Mouse (Mus musculus) heart, embryonic 11.5 days (tissue): ENCODE results near the gene Tfr2. TPM values are rescaled to one million over a fixed set of nuclear protein-coding genes. Genes with fewer than 3 reads are reported as not detected.

ENCODE experiments used
- ATAC-seq: fragments of 200-750 bp; cut with Nextera tagmentation; replicated peaks from 2 replicates; pipeline ENCODE4 v1.8.0; 2017; ENCODE audit warnings: moderate library complexity; ENCODE audit not compliant: insufficient number of reproducible peaks, low FRiP score, low TSS enrichment
- H3K27ac ChIP-seq: fragments of 300-500 bp; sonication (generic); 2 replicates; pipeline ENCODE4 v1.5.1; 2014; ENCODE audit warnings: mild to moderate bottlenecking, low read depth, low read length
- H3K27me3 ChIP-seq: fragments of 300-500 bp; sonication (generic); 2 replicates; pipeline ENCODE4 v1.6.1; 2014; ENCODE audit warnings: mild to moderate bottlenecking, low read length, mixed read lengths; ENCODE audit not compliant: control insufficient read depth, insufficient read depth
- H3K36me3 ChIP-seq: fragments of 300-500 bp; sonication (generic); 2 replicates; pipeline ENCODE4 v1.6.1; 2014; ENCODE audit warnings: mild to moderate bottlenecking, low read length, moderate library complexity, mixed read lengths; ENCODE audit not compliant: control insufficient read depth, insufficient read depth
- H3K4me1 ChIP-seq: fragments of 300-500 bp; sonication (generic); 2 replicates; pipeline ENCODE4 v1.6.1; 2014; ENCODE audit warnings: low read length; ENCODE audit not compliant: control insufficient read depth, insufficient read depth
- H3K4me2 ChIP-seq: fragments of 300-500 bp; sonication (generic); 2 replicates; pipeline ENCODE4 v1.6.1; 2014; ENCODE audit warnings: mild to moderate bottlenecking, moderate library complexity
- H3K4me3 ChIP-seq: fragments of 300-500 bp; sonication (generic); 2 replicates; pipeline ENCODE4 v1.5.1; 2014; ENCODE audit warnings: low read depth, low read length
- H3K9ac ChIP-seq: fragments of 300-500 bp; sonication (generic); 2 replicates; pipeline ENCODE4 v1.6.1; 2014; ENCODE audit warnings: mild to moderate bottlenecking, low read depth, low read length, moderate library complexity
- H3K9me3 ChIP-seq: fragments of 300-500 bp; sonication (generic); replicated peaks from 2 replicates; pipeline ENCODE4 v1.6.1; 2016; ENCODE audit warnings: low read length; ENCODE audit not compliant: control insufficient read depth
- WGBS: fragments of 180-500 bp; shearing (Covaris S2); extraction: QIAGEN DNeasy Blood & Tissue Kit; methylation state at CpG from one replicate; pipeline ENCODE4 v1.1.7; 2014; ENCODE audit not compliant: insufficient replicate concordance; 5-methylcytosine and 5-hydroxymethylcytosine counted together
- polyA plus RNA-seq: library from polyadenylated mRNA; unstranded; fragments of >200 nt; fragmentation: Nextera tagmentation; extraction: Ambion mirVana; gene quantifications from 2 replicates; pipeline ENCODE4 v1.2.1, GENCODE M21; 2014

The Tfr2 gene
- polyA plus RNA-seq, 1 experiment from 2014 or later, result 3.5 TPM

DNA sequence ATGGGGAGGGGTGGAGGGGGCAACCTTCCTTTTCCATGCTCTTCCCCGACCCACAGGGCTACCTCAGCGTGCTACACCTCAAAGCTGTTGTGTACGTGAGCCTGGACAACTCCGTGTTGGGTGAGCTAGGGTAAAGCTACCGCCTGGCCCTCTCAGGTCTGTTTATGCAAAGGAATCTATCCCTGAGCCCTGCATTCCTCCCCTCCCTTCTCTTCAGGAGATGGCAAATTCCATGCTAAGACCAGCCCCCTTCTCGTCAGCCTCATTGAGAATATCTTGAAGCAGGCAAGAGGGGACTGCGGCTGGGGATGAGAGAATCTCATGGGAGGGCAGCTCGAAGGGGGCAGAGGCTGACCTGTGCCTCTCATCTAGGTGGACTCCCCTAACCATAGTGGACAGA lies 13.1 kb downstream of the Tfr2 start:
- WGBS, result 22% methylated on average over 8 of the region's 8 CpGs
- ATAC-seq, result no peak
- peaks cover 5% of the 10 kb centered on the region; the same call in 1 of the 2 replicates for H3K4me1 ChIP-seq
- no peaks in the 10 kb centered on the region for H3K9me3 ChIP-seq
- no peaks in the 10 kb centered on the region for H3K36me3 ChIP-seq
- H3K27me3 ChIP-seq, result peaks cover 24% of the 10 kb centered on the region
- H3K9ac ChIP-seq, result no peak overlapping the region
- no peak overlapping the region for H3K27ac ChIP-seq
- H3K4me2 ChIP-seq, result no peak overlapping the region; the same call in 1 of the 2 replicates
- no peak overlapping the region for H3K4me3 ChIP-seq

DNA sequence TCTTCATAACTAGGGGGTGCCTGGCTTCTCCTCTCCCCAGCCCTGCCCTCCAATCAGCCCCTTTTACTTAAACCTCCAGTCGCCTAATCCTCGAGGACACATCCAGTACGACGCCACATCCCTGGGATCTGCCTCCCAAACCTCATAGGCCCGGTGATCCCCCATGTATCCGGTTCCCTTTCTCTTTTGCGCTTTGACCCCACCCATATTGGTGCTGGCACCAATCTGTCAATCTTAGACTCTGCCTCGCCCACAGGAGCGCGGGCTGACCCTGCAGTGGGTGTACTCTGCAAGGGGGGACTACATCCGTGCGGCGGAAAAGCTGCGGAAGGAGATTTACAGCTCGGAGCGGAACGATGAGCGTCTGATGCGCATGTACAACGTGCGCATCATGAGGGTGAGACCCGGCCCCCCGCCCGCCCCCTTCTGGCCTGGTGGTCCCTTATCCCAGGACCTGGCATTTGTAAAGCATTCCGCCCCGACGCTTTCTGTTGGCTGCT lies 14.1 kb downstream of the Tfr2 start:
- no peaks in the 10 kb centered on the region for H3K36me3 ChIP-seq
- H3K4me1 ChIP-seq, result peaks cover 5% of the 10 kb centered on the region; the same call in 1 of the 2 replicates
- WGBS, result 9% methylated on average over 27 of the region's 27 CpGs
- 0 out of 2 replicates have a peak overlapping the region, but pooled peaks have one; percentile 16 for H3K9ac ChIP-seq
- ATAC-seq, result no peak; the same call in 1 of the 2 replicates
- H3K4me2 ChIP-seq, result peak overlapping the region; percentile 74
- peak overlapping the region; percentile 41 for H3K4me3 ChIP-seq
- peaks cover 24% of the 10 kb centered on the region for H3K27me3 ChIP-seq
- H3K9me3 ChIP-seq, result no peaks in the 10 kb centered on the region
- no peak overlapping the region for H3K27ac ChIP-seq

DNA sequence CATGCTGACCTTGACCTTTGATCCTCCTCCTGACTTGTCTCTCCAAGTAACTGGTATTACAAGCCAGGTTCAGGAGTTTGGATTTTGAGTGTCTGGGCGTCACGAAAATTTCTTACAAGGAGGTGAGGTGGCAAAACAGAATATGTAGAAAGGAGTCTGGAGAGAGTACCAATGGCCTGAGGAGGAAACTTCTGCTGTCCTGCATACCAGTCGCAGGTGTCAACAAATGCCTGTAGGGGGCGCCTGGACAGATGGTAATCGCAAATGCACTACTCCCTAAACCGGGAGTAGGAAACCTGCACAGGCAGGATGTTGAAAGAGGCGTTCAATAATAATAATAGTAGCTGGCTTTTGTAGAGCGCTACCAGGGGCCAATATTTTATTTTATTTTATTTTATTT lies 15.3 kb downstream of the Tfr2 start:
- Histone ChIP-seq H3K27me3 (peaks cover 24% of the 10 kb centered on the region), H3K4me2 (no peak overlapping the region), H3K27ac (no peak overlapping the region), H3K9ac (no peak overlapping the region), H3K9me3 (no peaks in the 10 kb centered on the region), H3K36me3 (no peaks in the 10 kb centered on the region), H3K4me1 (peaks cover 5% of the 10 kb centered on the region; the same call in 1 of the 2 replicates), H3K4me3 (no peak overlapping the region)
- no peak for ATAC-seq
- 36% methylated on average over 8 of the region's 8 CpGs for WGBS

DNA sequence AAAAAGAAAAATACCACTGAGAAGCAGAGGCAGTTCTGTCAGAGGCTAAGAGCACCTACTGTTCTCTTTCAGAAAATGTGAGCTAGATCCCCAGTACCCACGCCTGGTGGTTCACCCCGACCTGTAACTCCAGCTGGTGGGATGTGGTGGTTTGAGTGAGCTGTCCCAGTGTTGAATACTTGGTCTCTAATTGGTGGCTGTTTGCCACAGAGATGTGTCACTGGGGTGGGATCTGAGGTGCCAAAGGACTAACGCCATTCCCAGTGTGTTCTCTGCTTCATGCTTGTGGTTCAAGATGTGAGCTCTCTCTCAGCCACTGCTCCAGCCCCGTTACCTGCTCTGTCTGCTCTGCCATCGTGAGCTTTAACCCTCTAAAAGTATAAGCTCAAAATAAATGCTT lies 20.9 kb downstream of the Tfr2 start:
- no peaks in the 10 kb centered on the region for H3K4me1 ChIP-seq
- no peaks in the 10 kb centered on the region for H3K9me3 ChIP-seq
- H3K4me2 ChIP-seq, result no peak overlapping the region
- no peak overlapping the region for H3K27ac ChIP-seq
- no peak for ATAC-seq
- no peaks in the 10 kb centered on the region for H3K27me3 ChIP-seq
- 74% methylated on average over 5 of the region's 5 CpGs for WGBS
- no peaks in the 10 kb centered on the region; the same call in 1 of the 2 replicates for H3K36me3 ChIP-seq
- no peak overlapping the region for H3K9ac ChIP-seq
- H3K4me3 ChIP-seq, result no peak overlapping the region

DNA sequence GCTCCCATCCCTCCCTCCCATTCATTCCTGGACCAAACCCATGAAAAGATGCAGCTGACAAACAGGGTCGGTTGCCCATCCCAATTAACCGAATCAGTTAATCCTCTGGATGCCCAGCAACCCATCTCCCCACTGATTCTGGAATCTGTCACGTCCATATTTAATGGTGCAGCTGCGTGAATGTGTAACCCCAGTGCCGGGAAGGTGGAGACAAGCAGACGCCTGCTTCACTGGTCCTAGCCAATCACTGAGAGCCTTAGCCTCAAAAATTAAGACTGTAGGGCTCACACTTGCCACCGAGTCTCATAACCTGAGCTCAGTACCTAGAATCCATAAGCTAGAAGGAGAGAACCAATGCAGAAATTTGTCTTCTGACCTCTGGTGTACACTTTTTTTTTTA lies 26.3 kb downstream of the Tfr2 start:
- no peak for ATAC-seq
- H3K4me1 ChIP-seq, result peaks cover 7% of the 10 kb centered on the region
- no peak overlapping the region for H3K9ac ChIP-seq
- H3K4me2 ChIP-seq, result no peak overlapping the region
- no peak overlapping the region for H3K4me3 ChIP-seq
- H3K36me3 ChIP-seq, result peaks cover 2% of the 10 kb centered on the region
- no peak overlapping the region for H3K27ac ChIP-seq
- no peaks in the 10 kb centered on the region for H3K9me3 ChIP-seq
- WGBS, result 75% methylated on average over 7 of the region's 7 CpGs
- H3K27me3 ChIP-seq, result no peaks in the 10 kb centered on the region

DNA sequence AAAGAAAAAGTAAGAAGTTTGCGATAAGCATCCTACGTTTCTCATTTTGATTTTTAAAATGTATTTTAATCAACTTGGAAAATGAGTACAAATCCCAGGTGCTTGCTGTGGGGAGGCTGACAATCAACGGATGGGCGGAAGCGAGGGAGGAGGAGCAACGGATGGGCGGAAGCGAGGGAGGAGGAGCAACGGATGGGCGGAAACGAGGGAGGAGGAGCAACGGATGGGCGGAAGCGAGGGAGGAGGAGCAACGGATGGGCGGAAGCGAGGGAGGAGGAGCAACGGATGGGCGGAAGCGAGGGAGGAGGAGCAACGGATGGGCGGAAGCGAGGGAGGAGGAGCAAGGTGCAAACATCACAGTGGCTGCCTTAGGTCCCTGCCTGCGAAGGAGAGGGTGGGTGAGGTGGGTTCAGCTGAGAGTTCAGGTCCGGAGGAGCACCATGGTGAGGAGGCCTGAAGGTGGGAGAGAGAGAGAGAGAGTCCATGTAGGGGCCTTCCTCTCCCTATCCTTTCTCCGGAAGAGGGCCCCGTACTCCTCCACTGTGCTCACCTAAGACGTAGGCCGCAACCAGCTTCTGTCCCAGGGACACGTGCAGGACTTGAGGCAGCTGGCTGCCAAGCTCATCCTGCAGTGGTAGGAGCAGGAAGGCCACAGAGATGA lies 27.1 kb downstream of the Tfr2 start:
- WGBS, result 24% methylated on average over 30 of the region's 30 CpGs
- ATAC-seq, result no peak
- peak overlapping the region; percentile 10; the same call in 1 of the 2 replicates for H3K4me3 ChIP-seq
- peaks cover 2% of the 10 kb centered on the region for H3K36me3 ChIP-seq
- no peaks in the 10 kb centered on the region for H3K9me3 ChIP-seq
- peaks cover 7% of the 10 kb centered on the region for H3K4me1 ChIP-seq
- H3K9ac ChIP-seq, result peak overlapping the region; percentile 34; the same call in 1 of the 2 replicates
- no peak overlapping the region for H3K27ac ChIP-seq
- H3K4me2 ChIP-seq, result peak overlapping the region; percentile 46
- no peaks in the 10 kb centered on the region for H3K27me3 ChIP-seq

DNA sequence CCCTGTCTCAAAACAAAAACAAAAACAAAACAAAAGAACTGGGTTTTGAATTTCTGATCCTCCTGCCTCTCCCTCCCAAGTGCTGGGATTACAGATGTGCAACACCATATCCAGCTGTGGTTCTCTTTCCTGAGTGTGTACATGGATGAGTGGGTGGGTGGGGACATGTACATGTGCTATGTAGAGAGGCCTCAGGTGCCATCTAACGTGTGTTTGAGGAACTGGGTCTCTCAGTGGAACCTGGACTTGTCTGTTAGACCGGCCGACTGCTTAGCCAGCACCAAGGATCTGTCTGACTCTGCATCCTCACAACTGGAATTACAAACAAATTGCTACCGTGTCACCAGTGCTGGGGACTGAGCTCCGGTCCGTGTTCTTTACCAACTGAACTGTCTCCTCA lies 28.0 kb downstream of the Tfr2 start:
- Histone ChIP-seq H3K4me2 (no peak overlapping the region), H3K9ac (no peak overlapping the region)

DNA sequence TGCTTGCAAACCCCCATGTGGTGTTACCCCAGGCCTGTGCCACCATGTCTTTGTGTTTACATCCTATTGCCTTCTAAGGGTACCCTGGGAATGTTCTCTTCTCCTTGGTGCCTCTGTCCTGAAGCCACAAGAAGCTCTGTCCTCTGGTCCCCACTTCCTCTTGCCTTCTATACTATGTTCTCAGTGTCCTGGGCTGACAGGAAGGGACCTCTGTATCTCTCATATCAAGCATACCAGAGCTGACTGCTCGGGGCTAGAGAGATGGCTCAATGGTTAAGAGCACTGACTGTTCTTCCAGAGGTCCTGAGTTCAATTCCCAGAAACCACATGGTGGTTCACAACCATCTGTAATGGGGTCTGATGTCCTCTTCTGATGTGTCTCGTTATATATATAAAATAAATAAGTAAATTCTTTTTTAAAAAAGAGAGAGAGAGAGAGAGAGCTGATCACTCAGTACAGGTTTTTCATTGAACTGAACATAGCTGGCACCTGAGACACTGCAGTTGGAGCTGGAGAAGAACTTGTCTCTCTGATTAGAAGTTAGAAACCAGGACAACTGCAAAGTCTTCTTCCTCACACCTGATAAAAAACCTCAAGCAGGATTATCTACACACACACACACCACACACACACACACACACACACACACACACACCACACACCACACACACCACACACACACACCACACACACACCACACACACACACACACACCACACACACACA lies 28.6 kb downstream of the Tfr2 start:
- Histone ChIP-seq H3K9ac (no peak overlapping the region), H3K9me3 (no peaks in the 10 kb centered on the region), H3K27me3 (no peaks in the 10 kb centered on the region), H3K4me3 (no peak overlapping the region), H3K4me1 (peaks cover 11% of the 10 kb centered on the region), H3K36me3 (peaks cover 2% of the 10 kb centered on the region), H3K4me2 (no peak overlapping the region), H3K27ac (no peak overlapping the region)
- WGBS, result 73% methylated on average over 2 of the region's 2 CpGs
- ATAC-seq, result no peak

More for the DNA sequence above, 28.0 kb downstream of the Tfr2 start:
- H3K36me3 ChIP-seq, result peaks cover 2% of the 10 kb centered on the region
- H3K9me3 ChIP-seq, result no peaks in the 10 kb centered on the region
- no peaks in the 10 kb centered on the region for H3K27me3 ChIP-seq
- no peak for ATAC-seq
- H3K4me1 ChIP-seq, result peaks cover 11% of the 10 kb centered on the region
- H3K27ac ChIP-seq, result no peak overlapping the region
- 93% methylated on average over 6 of the region's 6 CpGs for WGBS
- H3K4me3 ChIP-seq, result no peak overlapping the region
